Mouse (Mus musculus): ENCODE measurements around the gene Farsb. TPM values are rescaled to one million over a fixed set of nuclear protein-coding genes. Genes with fewer than 3 reads are reported as not detected.

Farsb gene
- total and polyA plus RNA-seq, 3 experiments, result 114 to 205 (median 180) TPM

DNA sequence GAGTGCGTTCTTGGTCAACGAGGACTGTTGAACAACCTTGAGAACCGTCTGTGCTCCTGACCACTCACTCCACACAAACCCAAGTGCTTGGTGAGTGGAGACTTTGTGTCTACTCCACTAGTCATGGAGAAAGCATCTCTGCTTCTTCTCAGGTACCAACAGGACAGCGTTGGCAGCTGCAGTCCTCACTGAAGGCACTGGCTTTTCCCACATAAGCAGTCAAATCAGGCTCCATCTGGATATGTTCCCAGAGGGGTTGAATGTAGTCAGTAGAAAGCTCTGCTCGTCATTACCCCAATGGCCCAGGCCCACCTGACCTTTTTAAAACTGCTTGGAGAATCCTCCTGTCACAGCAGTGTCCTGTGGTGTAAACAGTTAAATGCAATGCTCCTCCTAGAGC, 74.3 kb downstream of the Farsb start:
- dilution Hi-C loops (cut with MboI; ENCODE audit: extremely low pct_ligation_motif_present, extremely low pct_unique_long_range_greater_than_20kb, low sequenced_read_pairs), result no loop called here
- H3K79me2 ChIP-seq (replicated peaks; ENCODE audit: control insufficient read depth, extremely low read depth, insufficient read depth, poor library complexity, severe bottlenecking), result no peaks in the 10 kb centered on the region
- H3K4me3 ChIP-seq (replicated peaks in 1 of 3; ENCODE audit: low read depth in 2 of 3, low read length in 2 of 3, poor library complexity in 1 of 3), result no peak overlapping the region
- no peak overlapping the region for H3K27ac ChIP-seq (ENCODE audit: insufficient read depth, low read depth)
- no peak for TF ChIP-seq E2F4 (IDR thresholded peaks at IDR 0.05; ENCODE audit: insufficient replicate concordance, low read depth, low read length)
- TF ChIP-seq ZMIZ1 (IDR thresholded peaks at IDR 0.05; ENCODE audit: low read depth, low read length), result no peak
- TF ChIP-seq PAX5 (IDR thresholded peaks at IDR 0.05; ENCODE audit: low read length), result no peak
- no peak for TF ChIP-seq ZKSCAN1 (IDR thresholded peaks at IDR 0.05; ENCODE audit: borderline replicate concordance, low read depth, low read length)
- no peak for TF ChIP-seq MEF2A (IDR thresholded peaks at IDR 0.05; ENCODE audit: borderline replicate concordance, low read depth, low read length)
- no peak for TF ChIP-seq SIN3A (IDR thresholded peaks at IDR 0.05; ENCODE audit: low read length)
- no peak overlapping the region for H3K9ac ChIP-seq (ENCODE audit: insufficient read depth, low read depth)
- H3K36me3 ChIP-seq (replicated peaks in 1 of 2; ENCODE audit: control insufficient read depth in 1 of 2, insufficient read depth in 1 of 2, low read length in 1 of 2), result peaks cover 21 to 55% of the 10 kb centered on the region in 2 experiments
- no peaks in the 10 kb centered on the region for H3K27me3 ChIP-seq (replicated peaks)
- H3K4me2 ChIP-seq (ENCODE audit: insufficient read depth, low read depth, poor library complexity, severe bottlenecking), result no peak overlapping the region
- in situ Hi-C loops (cut with MboI; ENCODE audit: low pct_ligation_motif_present, low pct_unique_long_range_greater_than_20kb, low sequenced_read_pairs), result loop anchor here (25.0 kb wide), 1 partner anchor 427 kb away; no protein-coding TSS in a partner anchor
- DNase-seq (ENCODE audit: extremely low read depth), result no peak
- H3K4me1 ChIP-seq (ENCODE audit: control insufficient read depth in 1 of 2, insufficient read depth in 2 of 2), result peaks cover 0 to 15% of the 10 kb centered on the region in 2 experiments; a peak in 2 of 4 replicates
- no peaks in the 10 kb centered on the region for H3K9me3 ChIP-seq (replicated peaks; ENCODE audit: low read length)

DNA sequence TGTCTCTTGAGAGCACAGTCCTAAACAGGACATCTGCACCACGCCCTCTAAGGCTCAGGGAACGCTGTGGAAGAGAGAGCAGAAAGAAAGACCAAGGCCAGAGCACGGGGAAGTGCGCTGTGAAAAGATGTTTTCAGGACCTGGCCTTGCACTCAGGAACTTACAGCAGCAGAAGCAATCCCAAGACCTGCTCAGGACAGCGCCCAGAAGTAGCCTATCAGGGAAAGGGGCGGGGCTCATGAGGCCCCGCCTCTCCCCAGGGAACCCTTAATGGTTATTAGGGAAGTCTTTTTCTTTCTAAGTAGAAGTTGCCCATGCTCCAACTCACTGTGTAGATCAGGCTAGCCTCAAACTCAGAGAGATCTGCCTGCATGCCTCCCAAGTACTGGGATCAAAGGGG, 76.0 kb downstream of the Farsb start:
- no peak overlapping the region for H3K4me3 ChIP-seq (replicated peaks in 1 of 3; ENCODE audit: low read depth in 2 of 3, low read length in 2 of 3, poor library complexity in 1 of 3)
- no peak for DNase-seq (ENCODE audit: extremely low read depth)
- no peak overlapping the region for H3K4me2 ChIP-seq (ENCODE audit: insufficient read depth, low read depth, poor library complexity, severe bottlenecking)
- H3K27me3 ChIP-seq (replicated peaks), result no peaks in the 10 kb centered on the region
- peaks cover 16 to 38% of the 10 kb centered on the region in 2 experiments for H3K36me3 ChIP-seq (replicated peaks in 1 of 2; ENCODE audit: control insufficient read depth in 1 of 2, insufficient read depth in 1 of 2, low read length in 1 of 2)
- H3K27ac ChIP-seq (ENCODE audit: insufficient read depth, low read depth), result no peak overlapping the region
- H3K4me1 ChIP-seq (ENCODE audit: control insufficient read depth in 1 of 2, insufficient read depth in 2 of 2), result peaks cover 0 to 11% of the 10 kb centered on the region in 2 experiments; a peak in 2 of 4 replicates
- no peak overlapping the region for H3K9ac ChIP-seq (ENCODE audit: insufficient read depth, low read depth)
- dilution Hi-C loops (cut with MboI; ENCODE audit: extremely low pct_ligation_motif_present, extremely low pct_unique_long_range_greater_than_20kb, low sequenced_read_pairs) (no loop called here), in situ Hi-C loops (cut with MboI; ENCODE audit: low pct_ligation_motif_present, low pct_unique_long_range_greater_than_20kb, low sequenced_read_pairs) (loop anchor here (25.0 kb wide), 1 partner anchor 425 kb away; no protein-coding TSS in a partner anchor)
- no peaks in the 10 kb centered on the region for H3K9me3 ChIP-seq (replicated peaks; ENCODE audit: low read length)
- H3K79me2 ChIP-seq (replicated peaks; ENCODE audit: control insufficient read depth, extremely low read depth, insufficient read depth, poor library complexity, severe bottlenecking), result no peaks in the 10 kb centered on the region
- TF ChIP-seq TCF12 (IDR thresholded peaks at IDR 0.05; ENCODE audit: low read depth, low read length) (no peak), CHD1 (IDR thresholded peaks at IDR 0.05; ENCODE audit: low read depth, low read length) (no peak), ZNF384 (IDR thresholded peaks at IDR 0.05; ENCODE audit: low read depth, low read length) (no peak), ZKSCAN1 (IDR thresholded peaks at IDR 0.05; ENCODE audit: borderline replicate concordance, low read depth, low read length) (no peak), POLR2AphosphoS2 (IDR thresholded peaks at IDR 0.05; ENCODE audit: low read depth, low read length) (no peak), GABPA (IDR thresholded peaks at IDR 0.05; ENCODE audit: insufficient replicate concordance, low read depth, low read length) (no peak), MAX (IDR thresholded peaks at IDR 0.05; ENCODE audit: low read length) (no peak), MAFK (IDR thresholded peaks at IDR 0.05; ENCODE audit: insufficient replicate concordance, low read length) (no peak), CHD2 (IDR thresholded peaks at IDR 0.05; ENCODE audit: low read length) (no peak), E2F4 (IDR thresholded peaks at IDR 0.05; ENCODE audit: insufficient replicate concordance, low read depth, low read length) (no peak), IRF4 (IDR thresholded peaks at IDR 0.05; ENCODE audit: low read depth, low read length) (no peak), POLR2A (IDR thresholded peaks at IDR 0.05; ENCODE audit: low read depth, low read length) (no peak), RCOR1 (conservative IDR thresholded peaks at IDR 0.05; ENCODE audit: low read depth, low read length) (no peak)
